In genomic region chr13:51324714-51325113, GRCm38 (mm10) we compare ENCODE assay signal across 28 mouse cellular contexts.
A peak's percentile ranks its signal among the peaks of the same experiment; 100 is the strongest.
DNase-seq lines count a peak whose midpoint lies in the region; ATAC-seq and TF ChIP-seq lines count a peak whose summit lies in the region.
"Had no signal": no experiment of that assay in that cellular context is flagged by ENCODE, and none has a peak within 500 bp of the region (broad histone marks: within the 10 kb centered on the region; RNA-seq: fewer than 3 reads in every experiment).

No protein-coding gene starts in this region.

- DNase-seq in lung, postnatal 0 days (ENCODE audit: low spot score), result no peak
- no peak for DNase-seq in embryonic facial prominence, embryonic 10.5 days (ENCODE audit: low spot score)
- DNase-seq in testis, postnatal 14 days (ENCODE audit: low spot score), result no peak
- DNase-seq in midbrain, embryonic 10.5 days (ENCODE audit: low spot score), result no peak
- DNase-seq in urinary bladder, postnatal 25 days (ENCODE audit: low spot score), result no peak
- DNase-seq: adrenal gland, adult 2 months; adrenal gland, postnatal 36 days; cerebellum, adult 8-10 months; cerebellum, postnatal 25 days; kidney, adult 9 months; kidney, postnatal 10 days; layer of hippocampus, postnatal 36 days; liver, postnatal 0 days; lung, postnatal 36 days; retina, postnatal 1 day; right cerebral cortex, postnatal 14 days; thymus, adult 18-20 months; thymus, postnatal 25 days had no signal

- H3K4me3 ChIP-seq in lung, embryonic 15.5 days, result no peak overlapping the region
- no peak overlapping the region for H3K4me3 ChIP-seq in lung, postnatal 0 days (ENCODE audit: low read depth, low read length)
- no peak overlapping the region for H3K4me3 ChIP-seq in embryonic facial prominence, embryonic 10.5 days
- no peak overlapping the region for H3K4me3 ChIP-seq in limb, embryonic 13.5 days
- no peak overlapping the region for H3K4me3 ChIP-seq in midbrain, embryonic 10.5 days
- H3K4me3 ChIP-seq: forebrain, embryonic 15.5 days; liver, embryonic 12.5 days; midbrain, embryonic 15.5 days; neural tube, embryonic 15.5 days had no signal

- peaks cover 27% of the 10 kb centered on the region for H3K4me1 ChIP-seq in lung, embryonic 15.5 days
- no peaks in the 10 kb centered on the region for H3K4me1 ChIP-seq in lung, postnatal 0 days (ENCODE audit: insufficient read depth, low read depth, low read length)
- H3K4me1 ChIP-seq in embryonic facial prominence, embryonic 10.5 days, result peaks cover 54% of the 10 kb centered on the region
- peaks cover 37% of the 10 kb centered on the region for H3K4me1 ChIP-seq in limb, embryonic 13.5 days
- peaks cover 24% of the 10 kb centered on the region for H3K4me1 ChIP-seq in midbrain, embryonic 10.5 days
- H3K4me1 ChIP-seq: liver, embryonic 12.5 days; midbrain, embryonic 15.5 days had no signal

- H3K9me3 ChIP-seq in lung, embryonic 15.5 days, result no peaks in the 10 kb centered on the region
- H3K9me3 ChIP-seq in lung, postnatal 0 days (ENCODE audit: low read length), result no peaks in the 10 kb centered on the region
- H3K9me3 ChIP-seq in embryonic facial prominence, embryonic 10.5 days, result no peaks in the 10 kb centered on the region
- H3K9me3 ChIP-seq in limb, embryonic 13.5 days, result no peaks in the 10 kb centered on the region
- no peaks in the 10 kb centered on the region for H3K9me3 ChIP-seq in midbrain, embryonic 10.5 days (replicated peaks)
- H3K9me3 ChIP-seq: forebrain, embryonic 15.5 days; liver, embryonic 12.5 days; midbrain, embryonic 15.5 days; neural tube, embryonic 15.5 days had no signal

- no peaks in the 10 kb centered on the region for H3K36me3 ChIP-seq in lung, embryonic 15.5 days
- H3K36me3 ChIP-seq in lung, postnatal 0 days (ENCODE audit: insufficient read depth, low read length), result no peaks in the 10 kb centered on the region
- no peaks in the 10 kb centered on the region for H3K36me3 ChIP-seq in embryonic facial prominence, embryonic 10.5 days (replicated peaks)
- H3K36me3 ChIP-seq in limb, embryonic 13.5 days, result no peaks in the 10 kb centered on the region
- no peaks in the 10 kb centered on the region for H3K36me3 ChIP-seq in midbrain, embryonic 10.5 days
- H3K36me3 ChIP-seq: forebrain, embryonic 15.5 days; liver, embryonic 12.5 days; midbrain, embryonic 15.5 days; neural tube, embryonic 15.5 days had no signal

- H3K27me3 ChIP-seq in lung, embryonic 15.5 days, result no peaks in the 10 kb centered on the region
- no peaks in the 10 kb centered on the region for H3K27me3 ChIP-seq in lung, postnatal 0 days (replicated peaks; ENCODE audit: insufficient read depth, low read length)
- no peaks in the 10 kb centered on the region for H3K27me3 ChIP-seq in embryonic facial prominence, embryonic 10.5 days (replicated peaks; ENCODE audit: low read depth, poor library complexity, severe bottlenecking)
- H3K27me3 ChIP-seq in limb, embryonic 13.5 days, result no peaks in the 10 kb centered on the region
- no peaks in the 10 kb centered on the region for H3K27me3 ChIP-seq in midbrain, embryonic 10.5 days (ENCODE audit: low read depth, poor library complexity, severe bottlenecking)
- H3K27me3 ChIP-seq: forebrain, embryonic 15.5 days; liver, embryonic 12.5 days; midbrain, embryonic 15.5 days; neural tube, embryonic 15.5 days had no signal

- H3K27ac ChIP-seq in lung, embryonic 15.5 days, result peak overlapping the region; percentile 53
- H3K27ac ChIP-seq in lung, postnatal 0 days (ENCODE audit: low read length), result no peak overlapping the region
- peak overlapping the region; percentile 66 for H3K27ac ChIP-seq in embryonic facial prominence, embryonic 10.5 days (replicated peaks)
- peak overlapping the region; percentile 10; the same call in 1 of the 2 replicates for H3K27ac ChIP-seq in limb, embryonic 13.5 days
- no peak overlapping the region for H3K27ac ChIP-seq in midbrain, embryonic 10.5 days (replicated peaks)
- H3K27ac ChIP-seq: forebrain, embryonic 15.5 days; hindbrain, embryonic 14.5 days; liver, embryonic 12.5 days; midbrain, embryonic 15.5 days; neural tube, embryonic 15.5 days had no signal

- H3K4me2 ChIP-seq in lung, embryonic 15.5 days, result no peak overlapping the region
- no peak overlapping the region for H3K4me2 ChIP-seq in lung, postnatal 0 days (replicated peaks; ENCODE audit: low read depth, low read length)
- no peak overlapping the region for H3K4me2 ChIP-seq in limb, embryonic 13.5 days (replicated peaks)
- H3K4me2 ChIP-seq: forebrain, embryonic 15.5 days; hindbrain, embryonic 14.5 days; liver, embryonic 12.5 days; midbrain, embryonic 15.5 days; neural tube, embryonic 15.5 days had no signal

- H3K9ac ChIP-seq in lung, embryonic 15.5 days, result no peak overlapping the region
- no peak overlapping the region for H3K9ac ChIP-seq in lung, postnatal 0 days (replicated peaks; ENCODE audit: low read depth)
- H3K9ac ChIP-seq in limb, embryonic 13.5 days, result no peak overlapping the region
- H3K9ac ChIP-seq: forebrain, embryonic 15.5 days; hindbrain, embryonic 14.5 days; liver, embryonic 12.5 days; liver, postnatal 0 days; midbrain, embryonic 15.5 days; neural tube, embryonic 15.5 days had no signal

- ATAC-seq in lung, embryonic 15.5 days (ENCODE audit: borderline replicate concordance, extremely low read depth, low FRiP score, low TSS enrichment), result no peak
- ATAC-seq in lung, postnatal 0 days, result no peak
- peak; percentile 58 for ATAC-seq in granulocyte monocyte progenitor cell, adult 5-6 weeks (replicated peaks; ENCODE audit: poor library complexity, severe bottlenecking)
- ATAC-seq in limb, embryonic 13.5 days (ENCODE audit: low FRiP score, low read depth), result no peak
- ATAC-seq: activated CD4-positive, CD25-positive, alpha-beta regulatory T cell, adult 4 months; forebrain, embryonic 15.5 days; intestine, postnatal 0 days; liver, embryonic 12.5 days; liver, postnatal 0 days; midbrain, embryonic 15.5 days had no signal

- no peak for TF ChIP-seq CTCF in lung, postnatal 0 days (IDR thresholded peaks at IDR 0.05)

- no peak for TF ChIP-seq EP300 in lung, postnatal 0 days (IDR thresholded peaks at IDR 0.05)

- WGBS in lung, embryonic 15.5 days, result 68% methylated on average over 5 of the region's 5 CpGs
- 59% methylated on average over 5 of the region's 5 CpGs for WGBS in lung, postnatal 0 days
- 71% methylated on average over 5 of the region's 5 CpGs for WGBS in embryonic facial prominence, embryonic 10.5 days
- 52% methylated on average over 5 of the region's 5 CpGs for WGBS in limb, embryonic 13.5 days
- WGBS in midbrain, embryonic 10.5 days, result 70% methylated on average over 5 of the region's 5 CpGs

Comparison
In these comparisons a context has a peak if more than half of its experiments do, and no peak if none do; other contexts are left out.
1. H3K27ac ChIP-seq: peak in lung, embryonic 15.5 days (single experiment), embryonic facial prominence, embryonic 10.5 days (single experiment) and limb, embryonic 13.5 days (single experiment); none in lung, postnatal 0 days (single experiment) and midbrain, embryonic 10.5 days (single experiment).